Mouse (Mus musculus): ENCODE results near the gene Aff2. TPM values are rescaled to one million over a fixed set of nuclear protein-coding genes. Genes with fewer than 3 reads are reported as not detected.

Aff2 gene
- 10.4 and 12.7 TPM in 2 replicates for polyA plus RNA-seq (2015; fragmentation: Nextera tagmentation; extraction: Ambion mirVana)

- no peaks in the 10 kb centered on the region for H3K36me3 ChIP-seq
- WGBS = 20% methylated on average over 70 of the region's 79 CpGs
- ATAC-seq (ENCODE audit: low FRiP score) = peak; percentile 95
Observed at GRCm38 (mm10) chrX:69360238-69361054, at the start of gene Aff2. Gene Aff2 (plus strand): TSS chrX:69360294.

DNA sequence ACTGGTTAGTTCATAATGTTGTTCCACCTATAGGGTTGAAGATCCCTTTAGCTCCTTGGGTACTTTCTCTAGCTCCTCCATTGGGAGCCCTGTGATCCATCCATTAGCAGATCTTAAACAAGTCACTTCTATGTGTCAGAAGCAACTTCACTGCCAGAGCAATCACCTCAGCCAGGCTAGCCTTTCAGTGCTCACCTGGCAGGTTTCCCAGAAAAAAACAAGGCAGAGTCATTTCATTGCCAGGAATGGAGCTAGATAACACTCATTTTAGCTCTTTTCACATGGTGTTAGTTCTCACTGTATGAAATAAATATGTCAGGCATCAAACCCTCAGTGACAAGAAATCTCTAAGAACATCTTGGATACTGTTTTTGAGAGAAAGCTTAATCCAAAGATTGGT is 22.8 kb upstream of the Aff2 start:
- no peaks in the 10 kb centered on the region for H3K4me1 ChIP-seq
- H3K27ac ChIP-seq (replicated peaks) = no peak overlapping the region
- no peak overlapping the region for H3K4me3 ChIP-seq (replicated peaks)
- no peaks in the 10 kb centered on the region for H3K36me3 ChIP-seq
- no peaks in the 10 kb centered on the region for H3K27me3 ChIP-seq (replicated peaks)
- H3K9me3 ChIP-seq (replicated peaks) = no peaks in the 10 kb centered on the region
- H3K9ac ChIP-seq (replicated peaks) = no peak overlapping the region
- ATAC-seq (ENCODE audit: low FRiP score) = no peak
- no peak overlapping the region for H3K4me2 ChIP-seq

More at GRCm38 (mm10) chrX:69360238-69361054, at the start of gene Aff2:
- Histone ChIP-seq H3K27ac (replicated peaks) (peak within 1 kb of the TSS; percentile 84), H3K4me1 (peaks cover 5% of the 10 kb centered on the region; the same call in 1 of the 2 replicates), H3K27me3 (replicated peaks) (no peaks in the 10 kb centered on the region), H3K9ac (replicated peaks) (peak within 1 kb of the TSS; percentile 63), H3K4me3 (replicated peaks) (peak within 1 kb of the TSS; percentile 59), H3K4me2 (peak within 1 kb of the TSS; percentile 62), H3K9me3 (replicated peaks) (no peaks in the 10 kb centered on the region)

- Histone ChIP-seq H3K4me3 (replicated peaks) (no peak overlapping the region), H3K36me3 (no peaks in the 10 kb centered on the region), H3K27me3 (replicated peaks) (no peaks in the 10 kb centered on the region), H3K9me3 (replicated peaks) (no peaks in the 10 kb centered on the region), H3K4me2 (no peak overlapping the region), H3K4me1 (peaks cover 3% of the 10 kb centered on the region; the same call in 1 of the 2 replicates), H3K9ac (replicated peaks) (no peak overlapping the region), H3K27ac (replicated peaks) (no peak overlapping the region)
- 83% methylated on average over 2 of the region's 2 CpGs for WGBS
- no peak for ATAC-seq (ENCODE audit: low FRiP score)
Observed at GRCm38 (mm10) chrX:69355621-69356020, 4.5 kb upstream of the Aff2 start.

GRCm38 (mm10) chrX:69359360-69359759 is 734 bp upstream of the Aff2 start:
- H3K9ac ChIP-seq (replicated peaks) = 0 out of 2 replicates have a peak overlapping the region, but pooled peaks have one; percentile 63
- ATAC-seq (ENCODE audit: low FRiP score) = no peak
- no peaks in the 10 kb centered on the region for H3K27me3 ChIP-seq (replicated peaks)
- WGBS = 33% methylated on average over 5 of the region's 5 CpGs
- peak overlapping the region; percentile 59 for H3K4me3 ChIP-seq (replicated peaks)
- H3K27ac ChIP-seq (replicated peaks) = no peak overlapping the region
- no peaks in the 10 kb centered on the region for H3K9me3 ChIP-seq (replicated peaks)
- peaks cover 5% of the 10 kb centered on the region; the same call in 1 of the 2 replicates for H3K4me1 ChIP-seq
- peak overlapping the region; percentile 62 for H3K4me2 ChIP-seq
- H3K36me3 ChIP-seq = no peaks in the 10 kb centered on the region

- no peaks in the 10 kb centered on the region for H3K27me3 ChIP-seq (replicated peaks)
- ATAC-seq (ENCODE audit: low FRiP score) = no peak
- H3K27ac ChIP-seq (replicated peaks) = peak overlapping the region; percentile 84; the same call in 1 of the 2 replicates
- H3K9me3 ChIP-seq (replicated peaks) = no peaks in the 10 kb centered on the region
- H3K36me3 ChIP-seq = no peaks in the 10 kb centered on the region
- H3K4me3 ChIP-seq (replicated peaks) = peak overlapping the region; percentile 59
- 34% methylated on average over 4 of the region's 4 CpGs for WGBS
- H3K9ac ChIP-seq (replicated peaks) = peak overlapping the region; percentile 63
- peak overlapping the region; percentile 62 for H3K4me2 ChIP-seq
- H3K4me1 ChIP-seq = peaks cover 5% of the 10 kb centered on the region; the same call in 1 of the 2 replicates
Observed at GRCm38 (mm10) chrX:69359885-69360237, 233 bp upstream of the Aff2 start.

GRCm38 (mm10) chrX:69361055-69361558 is 1.0 kb downstream of the Aff2 start:
- ATAC-seq (ENCODE audit: low FRiP score) = no peak
- H3K27ac ChIP-seq (replicated peaks) = peak overlapping the region; percentile 84; the same call in 1 of the 2 replicates

GRCm38 (mm10) chrX:69364198-69364597 is 4.1 kb downstream of the Aff2 start:
- Histone ChIP-seq H3K27ac (replicated peaks) (no peak overlapping the region), H3K9ac (replicated peaks) (no peak overlapping the region), H3K27me3 (replicated peaks) (no peaks in the 10 kb centered on the region), H3K9me3 (replicated peaks) (no peaks in the 10 kb centered on the region), H3K4me2 (peak overlapping the region; percentile 29), H3K4me1 (peaks cover 5% of the 10 kb centered on the region; the same call in 1 of the 2 replicates), H3K4me3 (replicated peaks) (no peak overlapping the region), H3K36me3 (no peaks in the 10 kb centered on the region)
- ATAC-seq (ENCODE audit: low FRiP score) = no peak
- 8% methylated on average over 2 of the region's 2 CpGs for WGBS

More at GRCm38 (mm10) chrX:69361055-69361558, 1.0 kb downstream of the Aff2 start:
- H3K4me3 ChIP-seq (replicated peaks) = peak overlapping the region; percentile 59
- H3K4me1 ChIP-seq = peaks cover 5% of the 10 kb centered on the region; the same call in 1 of the 2 replicates
- peak overlapping the region; percentile 63 for H3K9ac ChIP-seq (replicated peaks)
- no peaks in the 10 kb centered on the region for H3K27me3 ChIP-seq (replicated peaks)
- 19% methylated on average over 10 of the region's 10 CpGs for WGBS
- peak overlapping the region; percentile 62 for H3K4me2 ChIP-seq
- H3K36me3 ChIP-seq = no peaks in the 10 kb centered on the region
- no peaks in the 10 kb centered on the region for H3K9me3 ChIP-seq (replicated peaks)

DNA sequence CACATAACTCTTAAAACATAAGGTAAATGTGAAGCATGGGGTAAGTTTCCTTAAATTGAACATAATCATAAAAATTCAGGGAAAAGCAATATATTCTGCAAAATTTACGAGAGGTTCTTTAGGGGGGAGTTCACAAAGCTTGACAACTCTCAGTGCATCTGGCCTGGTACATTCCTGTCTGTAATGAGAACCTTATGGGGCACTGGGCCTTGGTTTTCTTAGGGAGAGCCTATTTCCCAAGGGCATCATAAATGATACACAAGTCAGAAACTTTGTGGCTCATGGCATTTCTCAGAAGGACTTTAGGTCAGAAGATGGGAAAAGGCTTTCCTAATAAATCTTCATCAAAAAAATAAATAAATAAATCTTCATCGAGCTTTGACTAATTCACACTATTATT is 13.2 kb downstream of the Aff2 start:
- H3K9me3 ChIP-seq (replicated peaks) = no peaks in the 10 kb centered on the region
- H3K27ac ChIP-seq (replicated peaks) = no peak overlapping the region
- ATAC-seq (ENCODE audit: low FRiP score) = no peak
- H3K27me3 ChIP-seq (replicated peaks) = no peaks in the 10 kb centered on the region
- no peaks in the 10 kb centered on the region for H3K4me1 ChIP-seq
- no peak overlapping the region for H3K4me3 ChIP-seq (replicated peaks)
- WGBS = 85% methylated on average over 2 of the region's 2 CpGs
- no peak overlapping the region for H3K4me2 ChIP-seq
- no peak overlapping the region for H3K9ac ChIP-seq (replicated peaks)
- H3K36me3 ChIP-seq = no peaks in the 10 kb centered on the region

- H3K9ac ChIP-seq (replicated peaks) = no peak overlapping the region
- ATAC-seq (ENCODE audit: low FRiP score) = no peak
- WGBS = 38% methylated on average over 1 of the region's 1 CpGs
Observed at GRCm38 (mm10) chrX:69389738-69390137, 29.6 kb downstream of the Aff2 start.

GRCm38 (mm10) chrX:69415043-69415442 is 54.9 kb downstream of the Aff2 start:
- no peaks in the 10 kb centered on the region for H3K9me3 ChIP-seq (replicated peaks)
- H3K4me3 ChIP-seq (replicated peaks) = no peak overlapping the region
- no peaks in the 10 kb centered on the region for H3K36me3 ChIP-seq
- H3K9ac ChIP-seq (replicated peaks) = no peak overlapping the region
- WGBS = 55% methylated on average over 1 of the region's 1 CpGs
- no peaks in the 10 kb centered on the region for H3K4me1 ChIP-seq
- H3K27me3 ChIP-seq (replicated peaks) = no peaks in the 10 kb centered on the region
- no peak for ATAC-seq (ENCODE audit: low FRiP score)
- H3K4me2 ChIP-seq = no peak overlapping the region
- H3K27ac ChIP-seq (replicated peaks) = no peak overlapping the region

More at GRCm38 (mm10) chrX:69389738-69390137, 29.6 kb downstream of the Aff2 start:
- Histone ChIP-seq H3K27ac (replicated peaks) (no peak overlapping the region), H3K9me3 (replicated peaks) (no peaks in the 10 kb centered on the region), H3K27me3 (replicated peaks) (no peaks in the 10 kb centered on the region), H3K4me2 (no peak overlapping the region), H3K4me1 (no peaks in the 10 kb centered on the region), H3K4me3 (replicated peaks) (no peak overlapping the region), H3K36me3 (no peaks in the 10 kb centered on the region)

GRCm38 (mm10) chrX:69438422-69438821 is 78.3 kb downstream of the Aff2 start:
- Histone ChIP-seq H3K27ac (replicated peaks) (no peak overlapping the region), H3K9me3 (replicated peaks) (no peaks in the 10 kb centered on the region), H3K4me1 (no peaks in the 10 kb centered on the region), H3K27me3 (replicated peaks) (no peaks in the 10 kb centered on the region), H3K4me2 (no peak overlapping the region), H3K4me3 (replicated peaks) (no peak overlapping the region), H3K36me3 (no peaks in the 10 kb centered on the region), H3K9ac (replicated peaks) (no peak overlapping the region)
- ATAC-seq (ENCODE audit: low FRiP score) = no peak
- WGBS = 53% methylated on average over 3 of the region's 3 CpGs

DNA sequence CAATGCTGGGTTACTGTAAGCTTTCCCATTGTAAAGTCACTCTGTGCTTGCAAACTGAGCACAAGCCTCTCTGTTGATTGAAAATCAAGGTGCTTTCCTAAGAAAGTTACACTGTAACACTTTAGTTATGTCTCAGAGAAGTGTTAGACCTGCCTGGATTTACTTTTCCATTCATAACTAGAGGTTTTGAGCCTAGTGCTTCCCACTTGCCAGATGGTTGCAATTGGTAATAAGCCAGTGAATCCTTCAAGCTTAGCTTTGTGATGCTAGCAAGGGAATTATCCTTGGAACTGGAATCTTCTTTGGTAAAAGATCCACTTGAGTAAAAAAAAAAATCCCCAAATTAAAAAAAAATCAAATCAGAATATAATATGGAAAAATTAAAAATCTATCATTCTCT is 81.8 kb downstream of the Aff2 start:
- H3K27me3 ChIP-seq (replicated peaks) = no peaks in the 10 kb centered on the region
- H3K36me3 ChIP-seq = no peaks in the 10 kb centered on the region
- no peaks in the 10 kb centered on the region for H3K9me3 ChIP-seq (replicated peaks)
- no peaks in the 10 kb centered on the region for H3K4me1 ChIP-seq
- H3K9ac ChIP-seq (replicated peaks) = no peak overlapping the region
- no peak overlapping the region for H3K4me2 ChIP-seq
- no peak overlapping the region for H3K27ac ChIP-seq (replicated peaks)
- no peak overlapping the region for H3K4me3 ChIP-seq (replicated peaks)
- no peak for ATAC-seq (ENCODE audit: low FRiP score)

Data from neural tube, embryonic 15.5 days (tissue).